Mouse (Mus musculus) CH12.LX (cell line): ENCODE data around the gene Mtx1. TPM values are rescaled to one million over a fixed set of nuclear protein-coding genes. Genes with fewer than 3 reads are reported as not detected.
A peak's percentile ranks its signal among the peaks of the same experiment; 100 is the strongest.

ENCODE experiments used
- DNase-seq: peaks from one replicate; pipeline ENCODE4 v3.0.0-alpha.2; 2013; ENCODE audit errors: extremely low read depth
- H3K27ac ChIP-seq: 2 replicates; pipeline ENCODE4 v1.5.1; 2012; ENCODE audit warnings: low read depth, mild to moderate bottlenecking, control low read depth, moderate library complexity; ENCODE audit not compliant: insufficient read depth
- H3K27me3 ChIP-seq: replicated peaks from 2 replicates; pipeline ENCODE3; 2012; ENCODE audit warnings: inconsistent platforms
- H3K36me3 ChIP-seq, 2 experiments: replicated peaks in 1 of 2; 2 replicates each; pipeline versions ENCODE3 to v1.6.1; 2012; ENCODE audit warnings: inconsistent platforms in 1 of 2, low read length in 1 of 2, mild to moderate bottlenecking in 1 of 2, mixed read lengths in 1 of 2, moderate library complexity in 1 of 2; ENCODE audit not compliant: control insufficient read depth in 1 of 2, insufficient read depth in 1 of 2
- H3K4me1 ChIP-seq, 2 experiments: 2 replicates each; pipeline ENCODE4 v1.6.1; 2012; ENCODE audit warnings: inconsistent platforms in 1 of 2, moderate library complexity in 1 of 2; ENCODE audit not compliant: insufficient read depth in 2 of 2, control insufficient read depth in 1 of 2
- H3K4me2 ChIP-seq: 2 replicates; pipeline ENCODE4 v1.6.1; 2012; ENCODE audit warnings: low read depth, mild to moderate bottlenecking, control low read depth; ENCODE audit not compliant: poor library complexity, insufficient read depth, severe bottlenecking
- H3K4me3 ChIP-seq, 3 experiments: fragments of 150-350 bp in 1 of 3; sonication (generic) in 1 of 3; replicated peaks in 1 of 3; 2 replicates each; pipeline versions ENCODE3 to v1.5.1; 2011 to 2012; ENCODE audit warnings: low read depth in 2 of 3, low read length in 2 of 3, mild to moderate bottlenecking in 2 of 3, moderate library complexity in 2 of 3, control low read depth in 1 of 3, improper control_type of control experiment in 1 of 3, inconsistent platforms in 1 of 3, mixed read lengths in 1 of 3; ENCODE audit not compliant: poor library complexity in 1 of 3
- H3K79me2 ChIP-seq: replicated peaks from 2 replicates; pipeline ENCODE4 v1.6.1; 2012; ENCODE audit warnings: mild to moderate bottlenecking, moderate library complexity; ENCODE audit not compliant: control insufficient read depth, poor library complexity, insufficient read depth, severe bottlenecking; ENCODE audit errors: extremely low read depth
- H3K9ac ChIP-seq: 2 replicates; pipeline ENCODE4 v1.6.1; 2012; ENCODE audit warnings: low read depth, mild to moderate bottlenecking, control low read depth, moderate library complexity; ENCODE audit not compliant: insufficient read depth
- H3K9me3 ChIP-seq: replicated peaks from 2 replicates; pipeline ENCODE3; 2012; ENCODE audit warnings: low read length, inconsistent platforms, mixed read lengths
- BHLHE40 ChIP-seq: IDR thresholded peaks from 2 replicates; pipeline ENCODE4 v1.6.1; 2011; ENCODE audit warnings: mild to moderate bottlenecking, low read depth, low read length, improper control_type of control experiment
- CHD2 ChIP-seq: IDR thresholded peaks from 2 replicates; pipeline ENCODE4 v1.6.1; 2011; ENCODE audit warnings: low read length, improper control_type of control experiment
- CTCF ChIP-seq, 2 experiments: IDR thresholded peaks in 1 of 2; conservative IDR thresholded peaks in 1 of 2; 2 replicates each; pipeline ENCODE4 v1.5.1; 2011 to 2012; ENCODE audit warnings: low read depth in 2 of 2, low read length in 2 of 2, improper control_type of control experiment in 1 of 2, inconsistent platforms in 1 of 2, mild to moderate bottlenecking in 1 of 2, moderate library complexity in 1 of 2
- E2F4 ChIP-seq: IDR thresholded peaks from 2 replicates; pipeline ENCODE4 v1.6.1; 2011; ENCODE audit warnings: low read depth, low read length, improper control_type of control experiment; ENCODE audit not compliant: insufficient replicate concordance
- ELF1 ChIP-seq: IDR thresholded peaks from 2 replicates; pipeline ENCODE4 v1.6.1; 2014; ENCODE audit warnings: low read depth, mild to moderate bottlenecking, inconsistent platforms, low read length, improper control_type of control experiment
- EP300 ChIP-seq: IDR thresholded peaks from 2 replicates; pipeline ENCODE4 v1.6.1; 2011; ENCODE audit warnings: low read length, improper control_type of control experiment
- ETS1 ChIP-seq: conservative IDR thresholded peaks from 2 replicates; pipeline ENCODE4 v1.6.1; 2012; ENCODE audit warnings: low read depth, mild to moderate bottlenecking, inconsistent platforms, low read length, improper control_type of control experiment, moderate library complexity
- GABPA ChIP-seq: IDR thresholded peaks from 2 replicates; pipeline ENCODE4 v1.6.1; 2012; ENCODE audit warnings: low read depth, low read length, improper control_type of control experiment, inconsistent platforms; ENCODE audit not compliant: insufficient replicate concordance
- HCFC1 ChIP-seq: IDR thresholded peaks from 2 replicates; pipeline ENCODE4 v1.6.1; 2012; ENCODE audit warnings: low read depth, mild to moderate bottlenecking, inconsistent platforms, low read length, improper control_type of control experiment
- IRF4 ChIP-seq: IDR thresholded peaks from 2 replicates; pipeline ENCODE4 v1.6.1; 2014; ENCODE audit warnings: low read depth, mild to moderate bottlenecking, inconsistent platforms, low read length, improper control_type of control experiment
- JUN ChIP-seq: IDR thresholded peaks from 2 replicates; pipeline ENCODE4 v1.6.1; 2011; ENCODE audit warnings: low read depth, mild to moderate bottlenecking, low read length, improper control_type of control experiment, moderate library complexity; ENCODE audit not compliant: insufficient read depth
- KAT2A ChIP-seq: IDR thresholded peaks from 2 replicates; pipeline ENCODE4 v1.6.1; 2012; ENCODE audit warnings: low read length, improper control_type of control experiment, inconsistent platforms; ENCODE audit not compliant: insufficient replicate concordance
- MAFK ChIP-seq: IDR thresholded peaks from 2 replicates; pipeline ENCODE4 v1.6.1; 2011; ENCODE audit warnings: low read length, improper control_type of control experiment; ENCODE audit not compliant: insufficient replicate concordance
- MAX ChIP-seq: IDR thresholded peaks from 2 replicates; pipeline ENCODE4 v1.6.1; 2011; ENCODE audit warnings: low read length, improper control_type of control experiment
- MAZ ChIP-seq: IDR thresholded peaks from 2 replicates; pipeline ENCODE4 v1.6.1; 2012; ENCODE audit warnings: low read depth, mild to moderate bottlenecking, inconsistent platforms, low read length, improper control_type of control experiment, moderate library complexity
- MEF2A ChIP-seq: IDR thresholded peaks from 2 replicates; pipeline ENCODE4 v1.6.1; 2014; ENCODE audit warnings: low read depth, mild to moderate bottlenecking, inconsistent platforms, low read length, improper control_type of control experiment, borderline replicate concordance
- MXI1 ChIP-seq: IDR thresholded peaks from 2 replicates; pipeline ENCODE4 v1.6.1; 2011; ENCODE audit warnings: mild to moderate bottlenecking, low read depth, low read length, improper control_type of control experiment
- MYC ChIP-seq: IDR thresholded peaks from 2 replicates; pipeline ENCODE4 v1.6.1; 2011; ENCODE audit warnings: low read depth, mild to moderate bottlenecking, improper control_type of control experiment, low read length
- NELFE ChIP-seq: IDR thresholded peaks from 2 replicates; pipeline ENCODE4 v1.6.1; 2011; ENCODE audit warnings: low read depth, low read length, improper control_type of control experiment
- NRF1 ChIP-seq: IDR thresholded peaks from 2 replicates; pipeline ENCODE4 v1.6.1; 2014; ENCODE audit warnings: low read depth, mild to moderate bottlenecking, inconsistent platforms, low read length, improper control_type of control experiment, moderate library complexity
- PAX5 ChIP-seq: IDR thresholded peaks from 2 replicates; pipeline ENCODE4 v1.6.1; 2012; ENCODE audit warnings: low read length, inconsistent platforms, mixed read lengths
- POLR2A ChIP-seq: IDR thresholded peaks from 2 replicates; pipeline ENCODE4 v1.6.1; 2011; ENCODE audit warnings: low read depth, mild to moderate bottlenecking, improper control_type of control experiment, low read length
- RAD21 ChIP-seq: IDR thresholded peaks from 2 replicates; pipeline ENCODE4 v1.6.1; 2011; ENCODE audit warnings: low read depth, mild to moderate bottlenecking, low read length, improper control_type of control experiment, moderate library complexity
- RCOR1 ChIP-seq: conservative IDR thresholded peaks from 2 replicates; pipeline ENCODE4 v1.6.1; 2012; ENCODE audit warnings: low read depth, mild to moderate bottlenecking, inconsistent platforms, low read length, improper control_type of control experiment
- SIN3A ChIP-seq: IDR thresholded peaks from 2 replicates; pipeline ENCODE4 v1.6.1; 2012; ENCODE audit warnings: low read length, improper control_type of control experiment, inconsistent platforms
- SMC3 ChIP-seq: IDR thresholded peaks from 2 replicates; pipeline ENCODE4 v1.6.1; 2011; ENCODE audit warnings: low read depth, low read length, improper control_type of control experiment
- TBP ChIP-seq: conservative IDR thresholded peaks from 2 replicates; pipeline ENCODE4 v1.6.1; 2011; ENCODE audit warnings: low read depth, low read length, improper control_type of control experiment
- TCF12 ChIP-seq: IDR thresholded peaks from 2 replicates; pipeline ENCODE4 v1.6.1; 2014; ENCODE audit warnings: low read depth, mild to moderate bottlenecking, inconsistent platforms, low read length, improper control_type of control experiment
- ZC3H11A ChIP-seq: IDR thresholded peaks from 2 replicates; pipeline ENCODE4 v1.6.1; 2012; ENCODE audit warnings: low read depth, mild to moderate bottlenecking, inconsistent platforms, low read length, improper control_type of control experiment
- ZKSCAN1 ChIP-seq: IDR thresholded peaks from 2 replicates; pipeline ENCODE4 v1.6.1; 2012; ENCODE audit warnings: low read depth, inconsistent platforms, low read length, improper control_type of control experiment, borderline replicate concordance
- ZMIZ1 ChIP-seq: IDR thresholded peaks from 2 replicates; pipeline ENCODE4 v1.6.1; 2012; ENCODE audit warnings: low read depth, mild to moderate bottlenecking, inconsistent platforms, low read length, improper control_type of control experiment
- ZNF384 ChIP-seq: IDR thresholded peaks from 2 replicates; pipeline ENCODE4 v1.6.1; 2012; ENCODE audit warnings: low read depth, low read length, improper control_type of control experiment, inconsistent platforms
- dilution Hi-C: fragments of 300-500 bp; cut with MboI; formaldehyde crosslinking; loops from 2 replicates; pipeline ENCODE4 v1.14.3; 2020; ENCODE audit warnings: low sequenced_read_pairs; ENCODE audit not compliant: extremely low pct_unique_long_range_greater_than_20kb, extremely low pct_ligation_motif_present
- in situ Hi-C: fragments of 300-500 bp; cut with MboI; formaldehyde crosslinking; loops from 3 replicates; pipeline ENCODE4 v1.14.3; 2019; ENCODE audit warnings: low sequenced_read_pairs, low pct_ligation_motif_present, low pct_unique_long_range_greater_than_20kb, mixed read lengths
- polyA plus RNA-seq: library from polyadenylated mRNA; unstranded; fragments of >175 nt; gene quantifications from 2 replicates; pipeline ENCODE4 v1.2.1, GENCODE M21; 2012; ENCODE audit warnings: low read depth; ENCODE audit not compliant: insufficient read length
- total RNA-seq, 2 experiments: library from RNA; depleted of rRNA; stranded (reverse); fragments of 300-350 nt in 1 of 2; fragments of >200 nt in 1 of 2; gene quantifications; 2 replicates each; pipeline ENCODE4 v1.2.3; 2012 to 2014

Mtx1 gene
- total and polyA plus RNA-seq, 3 experiments, result 162 to 299 (median 205) TPM

- no peak overlapping the region for H3K9ac ChIP-seq
- TF ChIP-seq NRF1, result no peak
- 0 out of 2 replicates have a peak, but pooled peaks have one; percentile 8 for TF ChIP-seq POLR2A
- no peak overlapping the region for H3K27ac ChIP-seq
- peaks cover 12 to 36% of the 10 kb centered on the region in 2 experiments for H3K4me1 ChIP-seq
- no peak overlapping the region for H3K4me3 ChIP-seq
- no peak for DNase-seq
- peaks cover 12% of the 10 kb centered on the region; the same call in 1 of the 2 replicates for H3K79me2 ChIP-seq
- H3K36me3 ChIP-seq, result peaks cover 0 to 13% of the 10 kb centered on the region in 2 experiments
- H3K27me3 ChIP-seq, result peaks cover 3% of the 10 kb centered on the region
- H3K9me3 ChIP-seq, result no peaks in the 10 kb centered on the region
- in situ Hi-C loops, result no loop called here
- peak overlapping the region; percentile 67 for H3K4me2 ChIP-seq
- dilution Hi-C loops, result no loop called here
Observed at GRCm38 (mm10) chr3:89268916-89269315, 42.0 kb upstream of the Mtx1 start.

- Histone ChIP-seq H3K27ac (peak overlapping the region; percentile 44; the same call in 1 of the 2 replicates), H3K79me2 (peaks cover 12% of the 10 kb centered on the region; the same call in 1 of the 2 replicates), H3K4me3 (peak overlapping the region; percentile 70 to 95 (median 86)), H3K27me3 (peaks cover 3% of the 10 kb centered on the region), H3K4me1 (peaks cover 12 to 36% of the 10 kb centered on the region in 2 experiments), H3K9me3 (no peaks in the 10 kb centered on the region), H3K36me3 (peaks cover 0 to 13% of the 10 kb centered on the region in 2 experiments), H3K9ac (peak overlapping the region; percentile 79), H3K4me2 (peak overlapping the region; percentile 79)
- dilution Hi-C loops (no loop called here), in situ Hi-C loops (no loop called here)
- DNase-seq, result peak; percentile 89
- TF ChIP-seq ELF1 (peak; percentile 96), CHD2 (peak; percentile 52; the same call in 1 of the 2 replicates), MYC (peak; percentile 63; the same call in 1 of the 2 replicates), ETS1 (no peak), MAZ (0 out of 2 replicates have a peak, but pooled peaks have one; percentile 42), EP300 (no peak), TBP (peak; percentile 85; the same call in 1 of the 2 replicates), SMC3 (no peak), MEF2A (peak; percentile 69), MAX (peak; percentile 77), PAX5 (no peak), JUN (no peak), MXI1 (peak; percentile 81), ZC3H11A (no peak), RAD21 (no peak), TCF12 (peak; percentile 91), ZKSCAN1 (no peak), MAFK (peak; percentile 39; the same call in 1 of the 2 replicates), HCFC1 (peak; percentile 100), BHLHE40 (no peak), NELFE (peak; percentile 94), ZMIZ1 (peak; percentile 83), POLR2A (peak; percentile 91), IRF4 (peak; percentile 60), NRF1 (0 out of 2 replicates have a peak, but pooled peaks have one; percentile 24), GABPA (peak; percentile 73; the same call in 1 of the 2 replicates), KAT2A (peak; percentile 98), RCOR1 (0 out of 2 replicates have a peak, but pooled peaks have one; percentile 49), SIN3A (peak; percentile 94), CTCF (conservative IDR thresholded peaks at IDR 0.05 in 1 of 2, IDR thresholded peaks at IDR 0.05 in 1 of 2; ENCODE audit: low read depth in 2 of 2, low read length in 2 of 2) (no peak), E2F4 (peak; percentile 86; the same call in 1 of the 2 replicates), ZNF384 (no peak)
Observed at GRCm38 (mm10) chr3:89266439-89266893, 39.6 kb upstream of the Mtx1 start.
